ENCODE assay signal across 8 mouse cellular contexts in genomic region chr17:34398711-34399393, GRCm38 (mm10). TPM values are rescaled to one million over a fixed set of nuclear protein-coding genes. Genes with fewer than 3 reads are reported as not detected.
A peak's percentile ranks its signal among the peaks of the same experiment; 100 is the strongest.
DNase-seq lines count a peak whose midpoint lies in the region; ATAC-seq and TF ChIP-seq lines count a peak whose summit lies in the region.

Gene BC051142, plus strand, starts transcription at chr17:34398820.

- TF ChIP-seq EP300 in MEL (IDR thresholded peaks at IDR 0.05; ENCODE audit: low read depth in 1 of 2, low read length in 2 of 2): no peak

- TF ChIP-seq POLR2A in MEL (IDR thresholded peaks at IDR 0.05; ENCODE audit: control insufficient read depth in 1 of 2, insufficient read depth in 1 of 2, low read depth in 1 of 2, low read length in 2 of 2, poor library complexity in 1 of 2): peak; percentile 50 to 54; a peak in 3 of 4 replicates

- H3K79me2 ChIP-seq in MEL (ENCODE audit: control insufficient read depth, insufficient read depth, low read length, poor library complexity): no peaks in the 10 kb centered on the region; the same call in 1 of the 2 replicates

- H3K9me3 ChIP-seq in MEL (replicated peaks; ENCODE audit: insufficient read depth, low read length): no peaks in the 10 kb centered on the region
- no peaks in the 10 kb centered on the region for H3K9me3 ChIP-seq in hindbrain, embryonic 13.5 days

- TF ChIP-seq CTCF in MEL (IDR thresholded peaks at IDR 0.05 in 2 of 3, conservative IDR thresholded peaks at IDR 0.05 in 1 of 3; ENCODE audit: control insufficient read depth in 1 of 3, insufficient read depth in 1 of 3, low read depth in 2 of 3, low read length in 3 of 3, poor library complexity in 1 of 3, severe bottlenecking in 1 of 3): no peak

- no peaks in the 10 kb centered on the region; a peak in 1 of 4 replicates for H3K36me3 ChIP-seq in MEL (ENCODE audit: control insufficient read depth in 1 of 2, insufficient read depth in 2 of 2, low read length in 2 of 2)
- no peaks in the 10 kb centered on the region for H3K36me3 ChIP-seq in hindbrain, embryonic 13.5 days

- peak within 1 kb of the TSS; percentile 62 for H3K4me2 ChIP-seq in hindbrain, embryonic 13.5 days

- H3K4me3 ChIP-seq in MEL (ENCODE audit: control insufficient read depth in 1 of 2, insufficient read depth in 1 of 2, low read depth in 2 of 2, low read length in 2 of 2): peak within 1 kb of the TSS; percentile 59 to 61
- H3K4me3 ChIP-seq in hindbrain, embryonic 13.5 days: peak within 1 kb of the TSS; percentile 58

- no peak within 1 kb of the TSS for H3K27ac ChIP-seq in MEL (ENCODE audit: control insufficient read depth, low read depth, low read length)
- peak within 1 kb of the TSS; percentile 98 for H3K27ac ChIP-seq in hindbrain, embryonic 13.5 days

- TF ChIP-seq RAD21 in MEL (IDR thresholded peaks at IDR 0.05; ENCODE audit: low read depth, low read length): no peak

- H3K9ac ChIP-seq in MEL (ENCODE audit: control insufficient read depth, low read depth, low read length, poor library complexity, severe bottlenecking): peak within 1 kb of the TSS; percentile 77
- peak within 1 kb of the TSS; percentile 86 for H3K9ac ChIP-seq in hindbrain, embryonic 13.5 days

- peak; percentile 97 for ATAC-seq in hindbrain, embryonic 13.5 days (ENCODE audit: low FRiP score)

- H3K27me3 ChIP-seq in MEL (ENCODE audit: control insufficient read depth in 1 of 2, insufficient read depth in 2 of 2, low read length in 2 of 2): peaks cover 6 to 7% of the 10 kb centered on the region in 2 experiments
- no peaks in the 10 kb centered on the region for H3K27me3 ChIP-seq in hindbrain, embryonic 13.5 days

- no peaks in the 10 kb centered on the region; a peak in 1 of 4 replicates for H3K4me1 ChIP-seq in MEL (ENCODE audit: control insufficient read depth in 1 of 2, insufficient read depth in 2 of 2, low read length in 2 of 2)
- peaks cover 8% of the 10 kb centered on the region for H3K4me1 ChIP-seq in hindbrain, embryonic 13.5 days (replicated peaks)

- peak; percentile 92 for DNase-seq in MEL (ENCODE audit: low read depth, low spot score)
- peak; percentile 97 for DNase-seq in cerebellum, adult 9-10 months
- DNase-seq in frontal cortex, postnatal 14 days (ENCODE audit: low spot score in 2 of 2): peak; percentile 72 to 80
- DNase-seq in layer of hippocampus, postnatal 14 days (ENCODE audit: low spot score in 2 of 2): peak; percentile 87 to 90
- peak; percentile 85 for DNase-seq in lung, postnatal 10 days
- DNase-seq in ovary, postnatal 36 days (ENCODE audit: low spot score): peak; percentile 61
- peak; percentile 80 for DNase-seq in thymus, postnatal 14 days

- 6% methylated on average over 34 of the region's 34 CpGs for WGBS in hindbrain, embryonic 13.5 days

TF ChIP-seq in MEL, 35 proteins besides CTCF, POLR2A, EP300 and RAD21:
- TF ChIP-seq SIN3A (IDR thresholded peaks at IDR 0.05; ENCODE audit: low read length) (peak; percentile 28; the same call in 1 of the 2 replicates), CHD2 (IDR thresholded peaks at IDR 0.05; ENCODE audit: low read length) (peak; percentile 92), CHD1 (IDR thresholded peaks at IDR 0.05; ENCODE audit: low read depth, low read length) (no peak), E2F4 (IDR thresholded peaks at IDR 0.05; ENCODE audit: borderline replicate concordance, low read depth, low read length) (no peak), ELF1 (IDR thresholded peaks at IDR 0.05; ENCODE audit: low read depth, low read length) (no peak), BHLHE40 (IDR thresholded peaks at IDR 0.05; ENCODE audit: borderline replicate concordance, low read depth, low read length) (no peak), USF1 (IDR thresholded peaks at IDR 0.05; ENCODE audit: low read depth, low read length) (no peak), JUND (IDR thresholded peaks at IDR 0.05; ENCODE audit: low read depth, low read length) (no peak), MXI1 (IDR thresholded peaks at IDR 0.05; ENCODE audit: low read depth, low read length) (no peak), NELFE (IDR thresholded peaks at IDR 0.05; ENCODE audit: low read depth, low read length) (0 out of 2 replicates have a peak, but pooled peaks have one; percentile 22), ZMIZ1 (IDR thresholded peaks at IDR 0.05; ENCODE audit: low read depth, low read length) (no peak), GATA1 (IDR thresholded peaks at IDR 0.05; ENCODE audit: low read depth, low read length) (no peak), ETS1 (IDR thresholded peaks at IDR 0.05; ENCODE audit: low read depth, low read length) (no peak), MAZ (IDR thresholded peaks at IDR 0.05; ENCODE audit: low read depth, low read length) (no peak), TCF12 (IDR thresholded peaks at IDR 0.05; ENCODE audit: low read depth, low read length) (no peak), TBP (IDR thresholded peaks at IDR 0.05; ENCODE audit: low read depth, low read length) (0 out of 2 replicates have a peak, but pooled peaks have one; percentile 31), POLR2AphosphoS5 (IDR thresholded peaks at IDR 0.05; ENCODE audit: borderline replicate concordance, low read depth, low read length) (no peak), RCOR1 (IDR thresholded peaks at IDR 0.05; ENCODE audit: low read depth, low read length) (no peak), MAX (IDR thresholded peaks at IDR 0.05; ENCODE audit: low read length) (peak; percentile 20; the same call in 1 of the 2 replicates), UBTF (IDR thresholded peaks at IDR 0.05; ENCODE audit: borderline replicate concordance, insufficient read depth, low read depth, low read length) (no peak)
TF ChIP-seq in MEL: peak in this region for 5.

RNA-seq across cellular contexts. Expression of gene BC051142, which starts in this region (rescaled TPM):
- not detected in 2 replicates for total RNA-seq in MEL (2012; rRNA removed)
- polyA plus RNA-seq in MEL (2012; ENCODE audit: insufficient read depth in 1 of 2, insufficient read length in 2 of 2, low read depth in 1 of 2, low replicate concordance in 2 of 2, missing spikeins in 1 of 2): under 1 TPM in 1 of 2 experiments, not detected in 1; 0.06 TPM
- polyA plus RNA-seq in hindbrain, embryonic 13.5 days (2015; fragmentation: Nextera tagmentation; extraction: Ambion mirVana): 3.6 and 4.1 TPM in 2 replicates
- 1 to 10 TPM; 4.8 to 8.2 TPM for total RNA-seq in layer of hippocampus, postnatal 14 days (2021)

Comparison
In these comparisons a context has a peak if more than half of its experiments do, and no peak if none do; other contexts are left out.
1. Peak in DNase-seq, H3K4me3 ChIP-seq and H3K9ac ChIP-seq in MEL; RNA of the gene not detected or under 1 TPM.